Mouse (Mus musculus) liver, adult (tissue): ENCODE data around the gene Grip1.

ENCODE experiments used
- GATA4 ChIP-seq: IDR thresholded peaks from 2 replicates; pipeline ENCODE4 v1.6.1; 2014; ENCODE audit warnings: mild to moderate bottlenecking, low read length; ENCODE audit not compliant: insufficient replicate concordance

Grip1 gene

DNA sequence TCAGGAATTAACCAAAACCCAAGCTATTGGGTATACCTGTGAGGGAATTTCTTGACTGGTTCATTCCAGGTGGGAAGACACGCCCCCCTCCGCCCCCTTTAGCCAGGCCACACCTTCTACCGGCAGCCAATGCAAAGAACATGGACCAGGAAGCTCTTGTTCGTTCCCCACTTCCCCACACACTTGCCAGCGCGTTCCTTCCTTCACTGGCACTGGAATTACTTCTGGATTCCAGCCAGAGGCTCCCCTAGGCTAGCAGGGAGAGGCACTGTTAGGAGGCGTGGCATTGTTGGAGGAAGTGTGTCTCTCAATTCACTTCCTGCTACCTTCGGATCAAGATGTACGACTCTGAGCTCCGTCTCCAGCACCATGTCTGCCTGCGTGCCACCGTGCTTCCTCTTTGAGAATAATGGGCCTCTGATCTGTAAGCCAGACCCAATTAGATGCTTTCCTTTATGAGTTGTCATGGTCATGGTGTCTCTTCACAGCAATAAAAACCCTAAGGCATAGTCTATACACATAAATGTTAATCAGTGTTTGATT, 682.5 kb downstream of the Grip1 start:
- no peak for TF ChIP-seq GATA4
